Mouse (Mus musculus): ENCODE results near the gene Akap5.
A peak's percentile ranks its signal among the peaks of the same experiment; 100 is the strongest.

Akap5 gene

GRCm38 (mm10) chr12:76310633-76311032, 14.1 kb upstream of the Akap5 start:
- no peak for DNase-seq (ENCODE audit: low spot score in 2 of 2)

GRCm38 (mm10) chr12:76311227-76311626, 13.5 kb upstream of the Akap5 start:
- DNase-seq (ENCODE audit: low spot score in 2 of 2): no peak

- no peak for DNase-seq (ENCODE audit: low spot score in 2 of 2)
Measured at GRCm38 (mm10) chr12:76311951-76312350, 12.7 kb upstream of the Akap5 start.

GRCm38 (mm10) chr12:76318282-76319212, 6.1 kb upstream of the Akap5 start:
- DNase-seq (ENCODE audit: low spot score in 2 of 2): no peak

GRCm38 (mm10) chr12:76326437-76327220, 1.9 kb downstream of the Akap5 start:
- no peak for DNase-seq (ENCODE audit: low spot score in 2 of 2)

- DNase-seq (ENCODE audit: low spot score in 2 of 2): no peak
Measured at GRCm38 (mm10) chr12:76328567-76329354, 4.1 kb downstream of the Akap5 start.

- no peak for DNase-seq (ENCODE audit: low spot score in 2 of 2)
Measured at GRCm38 (mm10) chr12:76333688-76334087, 9.0 kb downstream of the Akap5 start.

GRCm38 (mm10) chr12:76335641-76336040, 10.9 kb downstream of the Akap5 start:
- no peak for DNase-seq (ENCODE audit: low spot score in 2 of 2)

- DNase-seq (ENCODE audit: low spot score in 2 of 2): no peak
Measured at GRCm38 (mm10) chr12:76336111-76336965, 11.6 kb downstream of the Akap5 start.

GRCm38 (mm10) chr12:76341080-76341479, 16.4 kb downstream of the Akap5 start:
- peak in 1 of 2 experiments; percentile 18 for DNase-seq (ENCODE audit: low spot score in 2 of 2)

- DNase-seq (ENCODE audit: low spot score in 2 of 2): no peak
Measured at GRCm38 (mm10) chr12:76345759-76346455, 21.2 kb downstream of the Akap5 start.

- no peak for DNase-seq (ENCODE audit: low spot score in 2 of 2)
Measured at GRCm38 (mm10) chr12:76349680-76350220, 25.1 kb downstream of the Akap5 start.

- DNase-seq (ENCODE audit: low spot score in 2 of 2): no peak
Measured at GRCm38 (mm10) chr12:76360868-76361267, 36.2 kb downstream of the Akap5 start.

- DNase-seq (ENCODE audit: low spot score in 2 of 2): no peak
Measured at GRCm38 (mm10) chr12:76361405-76362302, 37.0 kb downstream of the Akap5 start.

GRCm38 (mm10) chr12:76362303-76362676, 37.6 kb downstream of the Akap5 start:
- DNase-seq (ENCODE audit: low spot score in 2 of 2): no peak

GRCm38 (mm10) chr12:76366276-76366675, 41.6 kb downstream of the Akap5 start:
- no peak for DNase-seq (ENCODE audit: low spot score in 2 of 2)

GRCm38 (mm10) chr12:76367096-76367995, 42.7 kb downstream of the Akap5 start:
- DNase-seq (ENCODE audit: low spot score in 2 of 2): no peak
